Mouse (Mus musculus): ENCODE measurements around the gene Gm49378. TPM values are rescaled to one million over a fixed set of nuclear protein-coding genes. Genes with fewer than 3 reads are reported as not detected.

Gene Gm49378
- polyA plus RNA-seq, 1 experiment from 2014 or later = 1.3 TPM

GRCm38 (mm10) chr14:55579511-55580496 lies 57.9 kb downstream of the Gm49378 start:
- Histone ChIP-seq H3K27ac (replicated peaks) (no peak overlapping the region), H3K4me2 (replicated peaks; ENCODE audit: low read depth) (no peak overlapping the region), H3K9ac (ENCODE audit: low read length) (no peak overlapping the region), H3K4me3 (ENCODE audit: low read depth, low read length) (no peak overlapping the region), H3K36me3 (ENCODE audit: control insufficient read depth, insufficient read depth, low read length) (peaks cover 4% of the 10 kb centered on the region; the same call in 1 of the 2 replicates), H3K9me3 (ENCODE audit: control insufficient read depth, low read length) (no peaks in the 10 kb centered on the region), H3K4me1 (replicated peaks; ENCODE audit: control insufficient read depth, insufficient read depth) (peaks cover 3% of the 10 kb centered on the region; the same call in 1 of the 2 replicates), H3K27me3 (ENCODE audit: control insufficient read depth, insufficient read depth, low read length) (no peaks in the 10 kb centered on the region)
- ATAC-seq (ENCODE audit: low FRiP score, low TSS enrichment) (no peak), DNase-seq (ENCODE audit: low spot score) (no peak)
- TF ChIP-seq EP300 (optimal IDR thresholded peaks at IDR 0.05) (no peak), CTCF (IDR thresholded peaks at IDR 0.05; ENCODE audit: low read depth) (0 out of 2 replicates have a peak, but pooled peaks have one; percentile 4)
- 89% methylated on average over 21 of the region's 23 CpGs for WGBS

Other genes starting within 250 kb of the Gm49378 start
- 53.7 and 54.5 TPM in 2 replicates for gene Dhrs4, start 159.1 kb downstream of the Gm49378 start, polyA plus RNA-seq (2015; fragmentation: Nextera tagmentation; extraction: Ambion mirVana)
- gene Carmil3, start 147.2 kb downstream of the Gm49378 start, polyA plus RNA-seq (2015; fragmentation: Nextera tagmentation; extraction: Ambion mirVana) = 0.46 and 0.81 TPM in 2 replicates
- gene Cpne6, start 127.5 kb downstream of the Gm49378 start, polyA plus RNA-seq (2015; fragmentation: Nextera tagmentation; extraction: Ambion mirVana) = 0.08 and 0.17 TPM in 2 replicates
- gene Nrl, start 112.9 kb downstream of the Gm49378 start, polyA plus RNA-seq (2015; fragmentation: Nextera tagmentation; extraction: Ambion mirVana) = 0.11 TPM in 1 of 2 replicates, not detected in the other
- 15.7 and 16.1 TPM in 2 replicates for gene Pck2, start 97.6 kb downstream of the Gm49378 start, polyA plus RNA-seq (2015; fragmentation: Nextera tagmentation; extraction: Ambion mirVana)
- gene Dcaf11, start 77.9 kb downstream of the Gm49378 start, polyA plus RNA-seq (2015; fragmentation: Nextera tagmentation; extraction: Ambion mirVana) = 45.9 and 51.0 TPM in 2 replicates
- 0.57 and 0.93 TPM in 2 replicates for gene A730061H03Rik, start 77.5 kb downstream of the Gm49378 start, polyA plus RNA-seq (2015; fragmentation: Nextera tagmentation; extraction: Ambion mirVana)
- 0.30 and 0.35 TPM in 2 replicates for gene Fitm1, start 62.3 kb downstream of the Gm49378 start, polyA plus RNA-seq (2015; fragmentation: Nextera tagmentation; extraction: Ambion mirVana)
- 130 and 136 TPM in 2 replicates for gene Psme1, start 59.8 kb downstream of the Gm49378 start, polyA plus RNA-seq (2015; fragmentation: Nextera tagmentation; extraction: Ambion mirVana)
- 13.1 and 14.5 TPM in 2 replicates for gene Emc9, start 52.6 kb downstream of the Gm49378 start, polyA plus RNA-seq (2015; fragmentation: Nextera tagmentation; extraction: Ambion mirVana)
- gene Psme2, start 46.8 kb downstream of the Gm49378 start, polyA plus RNA-seq (2015; fragmentation: Nextera tagmentation; extraction: Ambion mirVana) = 268 and 316 TPM in 2 replicates
- gene Rnf31, start 46.2 kb downstream of the Gm49378 start, polyA plus RNA-seq (2015; fragmentation: Nextera tagmentation; extraction: Ambion mirVana) = 9.5 and 11.3 TPM in 2 replicates
- 14.1 and 14.7 TPM in 2 replicates for gene Irf9, start 34.3 kb downstream of the Gm49378 start, polyA plus RNA-seq (2015; fragmentation: Nextera tagmentation; extraction: Ambion mirVana)
- gene Rec8, start 19.9 kb downstream of the Gm49378 start, polyA plus RNA-seq (2015; fragmentation: Nextera tagmentation; extraction: Ambion mirVana) = 4.5 TPM in 2 replicates
- 28.8 and 38.3 TPM in 2 replicates for gene Ipo4, start 1.9 kb downstream of the Gm49378 start, polyA plus RNA-seq (2015; fragmentation: Nextera tagmentation; extraction: Ambion mirVana)
- gene Tm9sf1, start 5.9 kb upstream of the Gm49378 start, polyA plus RNA-seq (2015; fragmentation: Nextera tagmentation; extraction: Ambion mirVana) = 71.7 and 75.6 TPM in 2 replicates
- gene Tssk4, start 12.3 kb upstream of the Gm49378 start, polyA plus RNA-seq (2015; fragmentation: Nextera tagmentation; extraction: Ambion mirVana) = 0.46 and 0.57 TPM in 2 replicates
- 46.5 and 50.6 TPM in 2 replicates for gene Mdp1, start 22.6 kb upstream of the Gm49378 start, polyA plus RNA-seq (2015; fragmentation: Nextera tagmentation; extraction: Ambion mirVana)
- 24.8 and 26.8 TPM in 2 replicates for gene Gmpr2, start 34.0 kb upstream of the Gm49378 start, polyA plus RNA-seq (2015; fragmentation: Nextera tagmentation; extraction: Ambion mirVana)
- gene Nedd8, start 34.2 kb upstream of the Gm49378 start, polyA plus RNA-seq (2015; fragmentation: Nextera tagmentation; extraction: Ambion mirVana) = 402 and 425 TPM in 2 replicates
- 17.5 and 17.8 TPM in 2 replicates for gene Tinf2, start 43.9 kb upstream of the Gm49378 start, polyA plus RNA-seq (2015; fragmentation: Nextera tagmentation; extraction: Ambion mirVana)
- gene Tgm1, start 76.0 kb upstream of the Gm49378 start, polyA plus RNA-seq (2015; fragmentation: Nextera tagmentation; extraction: Ambion mirVana) = 79.0 and 80.6 TPM in 2 replicates
- 25.7 and 27.3 TPM in 2 replicates for gene Rabggta, start 84.4 kb upstream of the Gm49378 start, polyA plus RNA-seq (2015; fragmentation: Nextera tagmentation; extraction: Ambion mirVana)
- gene Dhrs1, start 107.8 kb upstream of the Gm49378 start, polyA plus RNA-seq (2015; fragmentation: Nextera tagmentation; extraction: Ambion mirVana) = 92.3 and 99.5 TPM in 2 replicates
- gene Nop9, start 107.8 kb upstream of the Gm49378 start, polyA plus RNA-seq (2015; fragmentation: Nextera tagmentation; extraction: Ambion mirVana) = 16.8 and 19.8 TPM in 2 replicates
- gene Cideb, start 120.6 kb upstream of the Gm49378 start, polyA plus RNA-seq (2015; fragmentation: Nextera tagmentation; extraction: Ambion mirVana) = 12.3 and 13.6 TPM in 2 replicates
- 3.2 and 3.8 TPM in 2 replicates for gene Ltb4r2, start 123.5 kb upstream of the Gm49378 start, polyA plus RNA-seq (2015; fragmentation: Nextera tagmentation; extraction: Ambion mirVana)
- 1.8 TPM in 2 replicates for gene Ltb4r1, start 128.1 kb upstream of the Gm49378 start, polyA plus RNA-seq (2015; fragmentation: Nextera tagmentation; extraction: Ambion mirVana)
- 2.3 and 2.5 TPM in 2 replicates for gene Adcy4, start 146.2 kb upstream of the Gm49378 start, polyA plus RNA-seq (2015; fragmentation: Nextera tagmentation; extraction: Ambion mirVana)
- gene Ripk3, start 151.0 kb upstream of the Gm49378 start, polyA plus RNA-seq (2015; fragmentation: Nextera tagmentation; extraction: Ambion mirVana) = 8.7 and 13.2 TPM in 2 replicates
- 11.2 and 12.5 TPM in 2 replicates for gene Nfatc4, start 185.2 kb upstream of the Gm49378 start, polyA plus RNA-seq (2015; fragmentation: Nextera tagmentation; extraction: Ambion mirVana)
- 2.8 and 3.2 TPM in 2 replicates for gene Nynrin, start 216.1 kb upstream of the Gm49378 start, polyA plus RNA-seq (2015; fragmentation: Nextera tagmentation; extraction: Ambion mirVana)
- gene Cbln3, start 246.5 kb upstream of the Gm49378 start, polyA plus RNA-seq (2015; fragmentation: Nextera tagmentation; extraction: Ambion mirVana) = 0.56 and 0.65 TPM in 2 replicates
- gene Khnyn, start 247.1 kb upstream of the Gm49378 start, polyA plus RNA-seq (2015; fragmentation: Nextera tagmentation; extraction: Ambion mirVana) = 6.4 and 7.5 TPM in 2 replicates